Mouse (Mus musculus): ENCODE measurements around the gene Oxct1. TPM values are rescaled to one million over a fixed set of nuclear protein-coding genes. Genes with fewer than 3 reads are reported as not detected.

The Oxct1 gene
- total RNA-seq, 2 experiments from 2014 or later, result 490 to 507 TPM

DNA sequence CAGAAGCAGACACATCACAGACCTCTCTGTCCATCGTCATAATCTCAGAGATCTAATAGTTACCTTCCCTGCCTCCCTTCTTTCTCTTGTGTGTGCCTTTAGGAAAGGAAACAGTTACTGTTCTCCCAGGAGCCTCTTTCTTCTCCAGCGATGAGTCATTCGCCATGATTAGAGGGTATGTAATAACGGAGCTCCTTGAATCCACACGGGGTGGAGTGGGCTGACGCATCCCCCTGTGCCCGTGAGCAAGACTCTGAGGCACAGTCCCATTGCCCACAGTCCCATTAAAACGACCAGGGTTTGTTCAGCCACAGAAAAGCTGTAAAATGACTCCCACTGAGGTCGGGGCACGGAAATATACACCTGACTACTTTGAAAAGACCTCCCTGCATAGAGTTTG lies 74.8 kb downstream of the Oxct1 start:
- no peak for DNase-seq (ENCODE audit: low spot score in 2 of 2)

DNA sequence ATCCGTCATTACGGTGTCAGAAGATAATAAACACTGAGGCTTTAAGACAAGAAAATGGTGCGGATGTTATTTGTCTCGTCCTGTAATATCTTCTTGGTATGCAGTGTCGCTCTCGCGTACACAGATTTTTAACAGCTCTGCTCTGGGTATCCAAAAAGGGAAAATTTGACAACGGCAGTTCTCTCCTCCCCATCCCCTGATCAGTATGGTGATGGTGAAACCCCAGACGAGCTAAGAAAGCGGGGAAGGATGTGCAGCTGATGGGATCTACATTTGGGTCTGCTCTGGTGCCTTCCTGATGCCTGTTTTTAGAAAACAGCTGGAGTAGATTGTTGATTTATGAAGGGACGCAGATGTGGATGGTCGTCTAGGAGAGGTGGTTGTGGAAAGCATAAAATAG lies 78.1 kb downstream of the Oxct1 start:
- no peak for DNase-seq (ENCODE audit: low spot score in 2 of 2)

DNA sequence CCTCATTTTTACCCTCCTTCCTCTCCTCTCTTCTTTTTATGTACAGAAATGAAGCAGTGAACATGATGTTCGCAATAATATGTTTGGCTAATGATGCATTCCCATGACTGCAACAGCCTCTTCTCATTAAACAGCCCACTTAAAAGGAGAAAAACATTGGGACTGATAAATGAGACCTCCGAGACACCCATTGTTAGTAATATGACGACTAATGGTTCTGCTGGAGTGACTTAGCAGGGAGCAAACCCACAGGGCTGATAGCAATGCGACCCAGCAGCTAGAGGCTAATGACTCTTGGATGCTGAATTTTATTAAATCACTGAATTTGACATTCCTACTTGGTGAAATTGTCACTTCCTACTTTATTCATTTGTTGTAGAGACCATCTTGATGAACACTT lies 79.3 kb downstream of the Oxct1 start:
- no peak for DNase-seq (ENCODE audit: low spot score in 2 of 2)

DNA sequence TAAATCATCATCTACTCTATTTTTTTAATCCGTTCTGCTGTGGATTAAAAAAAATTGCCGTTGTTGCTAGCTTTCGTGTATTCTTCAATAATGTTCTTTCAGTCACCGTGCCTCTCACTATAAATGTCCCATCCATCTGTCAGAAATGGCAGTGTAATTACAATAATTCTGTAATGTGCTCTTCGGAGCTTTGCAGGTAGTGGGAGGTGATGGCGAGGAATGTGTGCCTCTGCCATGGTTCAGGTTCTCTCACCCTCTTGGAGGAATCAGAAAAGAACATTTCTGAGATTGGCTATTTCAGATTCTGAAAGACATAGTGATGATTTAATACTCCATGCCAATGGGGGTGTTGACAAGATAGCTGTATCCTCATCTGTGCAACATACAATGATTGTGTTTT lies 93.8 kb downstream of the Oxct1 start:
- peak in 1 of 2 experiments; percentile 19 for DNase-seq (ENCODE audit: low spot score in 2 of 2)

DNA sequence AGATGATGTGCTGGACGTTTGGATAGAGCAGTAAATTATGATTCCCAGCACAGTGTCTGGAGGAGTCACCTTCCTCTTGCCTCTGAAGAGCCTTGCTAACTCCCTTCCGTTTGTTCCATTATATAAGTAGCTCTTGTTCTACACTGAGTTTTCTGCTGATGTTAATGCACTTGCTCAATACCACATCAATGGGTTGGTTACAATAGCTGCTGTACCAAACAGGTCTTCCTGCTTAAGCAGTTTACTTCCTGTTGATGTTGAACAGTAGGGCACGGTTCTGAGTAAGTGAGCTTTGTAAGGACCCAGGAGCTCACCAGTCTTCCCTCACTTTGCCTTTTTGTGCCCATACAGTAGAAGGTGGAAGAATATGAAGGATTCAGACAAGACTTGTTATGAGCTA lies 98.5 kb downstream of the Oxct1 start:
- DNase-seq (ENCODE audit: low spot score in 2 of 2), result no peak

DNA sequence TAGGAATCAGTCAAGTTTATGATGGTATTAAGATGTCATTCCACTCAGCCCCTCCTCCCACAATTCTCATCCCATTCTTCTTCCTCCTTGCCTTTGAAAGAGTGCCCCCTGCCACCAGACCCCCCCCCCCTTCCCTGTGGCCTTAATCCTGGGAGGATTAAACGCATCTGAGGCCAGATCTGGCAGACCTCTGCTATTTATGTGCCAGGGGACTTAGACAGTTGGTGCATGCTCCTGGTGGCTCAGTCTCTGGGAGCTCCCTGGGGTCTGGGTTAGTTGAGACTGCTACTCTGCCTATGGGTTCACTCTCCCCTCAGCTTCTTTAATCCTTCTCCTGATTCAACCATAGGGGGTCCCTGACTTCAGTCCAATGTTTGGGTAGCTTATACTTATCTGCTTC lies 112.3 kb downstream of the Oxct1 start:
- DNase-seq (ENCODE audit: low spot score in 2 of 2), result no peak

DNA sequence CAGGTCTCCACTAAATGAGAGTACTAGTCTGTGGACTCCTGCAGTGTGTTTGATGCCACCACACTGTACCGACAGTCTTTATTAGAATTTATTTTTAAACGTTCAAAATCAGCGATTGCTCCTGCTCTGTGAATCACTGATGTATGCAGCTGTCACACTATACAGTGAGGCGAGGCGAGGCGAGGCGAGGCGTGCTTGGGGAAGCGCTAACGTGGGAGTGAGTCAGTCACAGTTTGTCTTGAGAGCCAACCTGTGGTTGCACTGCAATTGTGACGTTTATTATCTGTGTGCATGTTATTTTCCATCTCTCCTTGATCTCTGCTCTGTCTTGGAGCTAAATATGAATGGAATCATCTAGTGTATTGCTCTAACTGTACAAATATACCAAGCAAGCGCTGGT lies 113.3 kb downstream of the Oxct1 start:
- no peak for DNase-seq (ENCODE audit: low spot score in 2 of 2)

DNA sequence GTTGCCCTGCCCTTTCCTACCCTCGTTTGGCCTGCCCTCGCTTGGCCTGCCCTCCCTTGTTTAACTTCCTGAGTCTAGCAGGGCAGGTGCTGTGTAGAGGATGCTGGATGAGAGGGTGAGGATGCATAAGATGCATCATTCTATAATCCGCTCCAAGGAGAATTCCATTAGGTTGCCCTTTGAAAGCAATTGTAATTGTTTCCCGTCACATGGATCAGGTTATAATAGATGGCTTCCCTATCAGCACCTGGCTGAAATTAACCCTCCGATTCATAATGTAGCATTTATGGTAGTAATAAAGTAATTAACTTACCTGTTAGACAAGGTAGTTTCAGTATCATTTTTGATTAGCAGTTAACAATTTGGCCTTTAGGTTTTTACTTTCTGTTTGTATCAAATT lies 119.2 kb downstream of the Oxct1 start:
- DNase-seq (ENCODE audit: low spot score in 2 of 2), result no peak

DNA sequence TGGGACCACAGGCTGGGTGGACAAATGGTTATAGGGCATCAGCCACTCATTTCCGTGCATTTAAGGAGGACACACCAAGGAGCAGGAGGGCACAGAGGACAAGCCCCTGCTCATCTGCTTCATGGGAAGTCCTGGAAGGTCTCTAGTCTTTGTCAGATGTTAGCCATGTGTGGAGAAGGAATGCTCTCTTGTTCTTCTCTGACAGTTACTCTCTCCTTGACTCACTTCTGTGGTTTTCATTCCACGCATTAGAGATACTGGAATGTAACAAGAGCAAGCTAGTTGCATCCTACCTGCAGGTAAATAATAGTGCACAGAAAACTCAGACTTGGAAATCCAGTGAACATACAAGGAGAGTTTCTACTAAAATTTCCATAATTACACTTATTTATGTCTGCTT lies 121.5 kb downstream of the Oxct1 start:
- no peak for DNase-seq (ENCODE audit: low spot score in 2 of 2)

DNA sequence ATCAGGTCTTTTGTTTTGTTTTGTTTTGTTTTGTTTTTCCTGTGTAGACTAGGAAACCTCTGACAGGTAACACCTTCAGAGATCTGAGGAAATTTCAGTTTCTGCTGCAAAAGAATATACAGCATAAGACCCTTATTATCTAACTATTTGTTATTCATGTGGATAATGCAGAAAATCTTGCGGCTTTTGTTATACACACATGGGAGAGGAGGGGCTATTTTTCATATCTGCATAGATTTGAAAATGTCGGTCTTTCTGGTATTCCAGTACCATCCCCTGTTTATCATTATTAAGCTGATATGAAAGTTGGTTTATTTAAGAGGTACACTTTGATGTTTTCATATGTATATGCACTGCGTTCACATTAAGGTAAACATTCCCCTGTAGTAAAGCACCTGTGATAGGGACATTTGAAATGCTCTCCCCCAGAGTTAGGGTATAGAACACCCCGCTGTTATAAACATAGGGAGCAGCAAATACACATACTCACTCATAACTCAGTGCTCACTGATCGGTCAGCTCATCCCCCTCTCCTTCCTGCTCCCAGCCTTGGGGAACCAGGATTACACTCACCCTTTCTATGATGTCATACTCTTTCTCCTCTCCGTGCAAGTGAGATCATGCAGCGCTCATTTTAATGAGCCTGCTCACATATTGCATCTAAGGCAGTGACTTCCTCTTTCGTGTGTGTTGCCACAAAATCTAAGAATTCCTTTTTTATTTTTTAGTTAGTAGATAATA lies 122.6 kb downstream of the Oxct1 start:
- DNase-seq (ENCODE audit: low spot score in 2 of 2), result no peak

DNA sequence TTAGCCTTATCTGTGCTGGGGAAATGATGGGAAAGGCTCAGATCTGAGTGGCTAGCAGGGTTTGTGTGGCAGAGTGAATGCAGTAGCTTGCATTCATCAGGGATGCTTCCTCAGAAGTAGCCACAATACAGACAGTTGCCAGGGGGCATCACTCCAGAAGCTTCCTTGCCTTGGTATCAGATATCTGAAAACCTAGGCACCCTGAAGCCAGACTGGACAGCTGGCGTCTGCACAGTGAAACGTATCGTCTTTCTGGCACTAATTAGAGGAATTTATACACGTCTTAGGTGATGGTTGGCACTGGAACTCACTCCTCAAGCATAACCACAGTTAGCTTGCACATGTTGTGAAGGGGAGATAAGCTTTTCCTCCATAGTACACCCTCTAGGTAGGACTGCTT lies 128.5 kb downstream of the Oxct1 start:
- no peak for DNase-seq (ENCODE audit: low spot score in 2 of 2)

DNA sequence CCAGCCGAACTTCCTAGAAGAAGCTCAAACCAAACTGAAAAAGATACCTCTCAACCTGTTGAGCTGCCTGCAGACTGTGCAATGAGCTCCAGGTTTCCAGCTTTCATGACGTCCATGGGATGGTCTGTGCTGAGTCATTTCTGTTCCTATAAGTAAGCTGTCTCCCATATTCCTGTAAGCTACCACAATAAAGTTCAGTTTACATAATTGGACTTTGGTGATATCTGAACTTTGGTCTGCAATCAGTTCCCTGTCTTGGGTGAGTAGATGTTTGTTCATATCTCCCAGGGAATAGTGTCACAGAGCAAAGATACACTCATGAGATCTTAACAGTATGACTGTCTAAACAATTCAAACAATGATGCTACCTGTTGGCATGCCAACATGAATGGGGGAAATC lies 141.8 kb downstream of the Oxct1 start:
- DNase-seq (ENCODE audit: low spot score in 2 of 2), result no peak

DNA sequence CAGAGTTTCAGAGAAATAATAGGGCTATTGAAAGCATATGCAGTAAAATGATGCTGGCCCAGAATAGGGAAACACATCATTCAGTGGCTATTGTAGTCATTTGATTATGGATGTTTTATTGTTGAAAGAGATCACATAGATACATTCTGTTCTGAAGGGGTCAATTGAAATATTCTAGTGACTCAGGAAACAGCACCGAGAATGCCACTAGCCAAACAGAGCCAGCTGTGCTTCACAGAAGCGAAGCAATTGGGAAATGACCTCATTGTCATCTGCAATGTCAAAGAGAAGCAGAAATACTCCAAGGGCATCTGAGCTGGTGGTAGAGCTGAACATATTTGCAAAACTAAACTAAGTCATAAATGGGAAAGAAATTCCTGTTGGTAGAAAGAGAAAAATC lies 145.4 kb downstream of the Oxct1 start:
- DNase-seq (ENCODE audit: low spot score in 2 of 2), result no peak

DNA sequence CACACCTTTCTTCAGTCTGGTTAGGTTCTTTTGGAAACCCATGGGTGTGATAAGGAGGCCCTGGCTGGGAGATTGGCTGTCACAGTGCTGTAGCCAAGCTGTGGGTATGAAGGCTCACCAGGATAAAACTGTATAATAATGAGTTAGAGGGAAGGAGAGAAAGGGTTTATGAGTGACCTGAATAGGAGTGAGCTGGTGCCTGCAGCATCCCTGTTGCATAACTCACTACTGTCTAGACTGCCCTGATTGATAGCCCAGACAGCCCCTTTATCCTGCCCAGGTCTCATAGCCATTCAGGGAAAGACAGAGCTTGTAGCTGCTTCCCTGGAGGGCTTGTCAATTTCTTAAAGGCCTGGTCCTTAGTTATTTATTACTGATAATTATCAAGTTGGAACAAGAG lies 171.7 kb downstream of the Oxct1 start:
- no peak for DNase-seq (ENCODE audit: low spot score in 2 of 2)

Other genes starting within 250 kb of the Oxct1 start
- gene Fbxo4, start 46.8 kb upstream of the Oxct1 start, total RNA-seq (2021), result 1 to 10 TPM; 8.0 to 8.2 TPM
- 10 to 100 TPM; 41.8 to 43.6 TPM for gene AW549877, start 30.6 kb upstream of the Oxct1 start, total RNA-seq (2021)